Comparison of ENCODE assay signal across 8 mouse cellular contexts in the genomic region with DNA sequence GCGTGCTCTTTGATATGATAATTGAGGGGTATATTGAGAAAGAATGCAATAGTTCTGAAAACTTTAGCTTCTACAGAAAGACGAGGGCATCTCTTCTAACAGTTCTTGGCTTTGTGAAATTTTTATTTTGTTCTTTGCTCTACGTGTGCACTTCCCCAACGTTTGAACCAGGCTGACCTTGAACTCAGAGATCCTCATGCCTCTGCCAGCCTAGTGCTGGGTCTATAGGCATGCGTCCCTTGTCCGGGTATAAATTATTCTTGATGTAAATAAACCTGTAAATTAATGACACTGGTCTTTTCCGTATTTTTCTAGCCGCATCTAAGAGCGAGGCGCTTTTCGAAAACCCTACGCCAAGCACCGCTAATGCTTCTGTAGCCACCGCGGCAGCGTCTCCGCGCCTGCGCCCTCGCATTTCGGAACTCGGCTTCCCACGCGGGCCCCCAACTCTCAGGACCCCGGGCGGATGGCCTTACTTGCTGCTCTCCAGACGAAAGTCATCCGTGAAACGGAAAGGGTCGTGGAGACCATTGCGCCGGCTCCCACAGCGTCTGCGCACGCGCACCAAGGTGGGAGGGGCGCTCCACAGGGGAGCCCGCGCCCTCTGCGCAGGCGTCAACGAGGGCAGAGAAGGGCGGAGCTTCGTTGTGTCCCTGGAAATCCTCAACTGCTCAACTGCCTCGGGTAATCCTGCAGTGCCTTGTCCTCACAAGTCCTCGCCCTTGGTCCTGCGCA. TPM values are rescaled to one million over a fixed set of nuclear protein-coding genes. Genes with fewer than 3 reads are reported as not detected.
A peak's percentile ranks its signal among the peaks of the same experiment; 100 is the strongest.
DNase-seq lines count a peak whose midpoint lies in the region; ATAC-seq lines count a peak whose summit lies in the region.

Gene Sdhaf4 (minus strand): TSS at position 587 of the 735 bp plus-strand sequence.

- peak within 1 kb of the TSS; percentile 77 for H3K4me3 ChIP-seq in heart, embryonic 10.5 days
- H3K4me3 ChIP-seq in kidney, embryonic 15.5 days (replicated peaks), result peak within 1 kb of the TSS; percentile 73

- no peaks in the 10 kb centered on the region for H3K9me3 ChIP-seq in heart, embryonic 10.5 days
- H3K9me3 ChIP-seq in kidney, embryonic 15.5 days (replicated peaks), result no peaks in the 10 kb centered on the region

- ATAC-seq in erythroblast, adult 5-6 weeks (replicated peaks; ENCODE audit: low FRiP score, poor library complexity, severe bottlenecking), result peak; percentile 98
- peak; percentile 99 for ATAC-seq in kidney, embryonic 15.5 days (replicated peaks; ENCODE audit: low FRiP score)
- ATAC-seq in monocyte, adult 5-6 weeks (replicated peaks; ENCODE audit: insufficient number of reproducible peaks, low FRiP score, low TSS enrichment, poor library complexity, severe bottlenecking), result peak; percentile 82

- DNase-seq in B cell, adult 2 months, result peak; percentile 89 to 92
- DNase-seq in brain, adult 2 months (ENCODE audit: low read depth, low spot score), result peak; percentile 95
- peak; percentile 95 for DNase-seq in heart, embryonic 10.5 days (ENCODE audit: low spot score)
- peak; percentile 93 for DNase-seq in liver
- peak; percentile 89 to 96 for DNase-seq in spleen, postnatal 4 days (ENCODE audit: low spot score in 2 of 2)

- H3K4me1 ChIP-seq in heart, embryonic 10.5 days, result peaks cover 4% of the 10 kb centered on the region; the same call in 1 of the 2 replicates
- H3K4me1 ChIP-seq in kidney, embryonic 15.5 days, result peaks cover 5% of the 10 kb centered on the region

- H3K9ac ChIP-seq in kidney, embryonic 15.5 days, result peak within 1 kb of the TSS; percentile 71

- 1% methylated on average over 47 of the region's 47 CpGs for WGBS in heart, embryonic 10.5 days
- 1% methylated on average over 47 of the region's 47 CpGs for WGBS in kidney, embryonic 15.5 days

- peak within 1 kb of the TSS; percentile 61 for H3K4me2 ChIP-seq in kidney, embryonic 15.5 days

- peaks cover 23% of the 10 kb centered on the region for H3K36me3 ChIP-seq in heart, embryonic 10.5 days
- H3K36me3 ChIP-seq in kidney, embryonic 15.5 days, result peaks cover 25% of the 10 kb centered on the region

- H3K27me3 ChIP-seq in heart, embryonic 10.5 days (ENCODE audit: insufficient read depth, poor library complexity, severe bottlenecking), result no peaks in the 10 kb centered on the region
- no peaks in the 10 kb centered on the region for H3K27me3 ChIP-seq in kidney, embryonic 15.5 days

- peak within 1 kb of the TSS; percentile 96 for H3K27ac ChIP-seq in heart, embryonic 10.5 days
- peak within 1 kb of the TSS; percentile 92 for H3K27ac ChIP-seq in kidney, embryonic 15.5 days

RNA-seq across cellular contexts. Expression of gene Sdhaf4, which starts in this region (rescaled TPM):
- 7.5 and 13.8 TPM in 2 replicates for total RNA-seq in erythroblast, adult 5-6 weeks (2015; ENCODE audit: low replicate concordance)
- total RNA-seq in erythroblast, adult 5-6 weeks (2017; ENCODE audit: low replicate concordance), result 6.7 and 8.2 TPM in 2 replicates
- polyA plus RNA-seq in heart, embryonic 10.5 days (2016; fragmentation: Nextera tagmentation; extraction: Ambion mirVana), result 79.6 and 84.0 TPM in 2 replicates
- 66.0 and 77.7 TPM in 2 replicates for polyA plus RNA-seq in kidney, embryonic 15.5 days (2015; fragmentation: Nextera tagmentation; extraction: Ambion mirVana)
- 6.2 to 16.3 TPM (median 10.8 TPM) in 3 replicates for total RNA-seq in monocyte, adult 5-6 weeks (2017)

Comparison
In these comparisons a context has a peak if more than half of its experiments do, and no peak if none do; other contexts are left out.
1. Peak in every context shown above with its lines: DNase-seq, ATAC-seq, H3K4me3 ChIP-seq and H3K27ac ChIP-seq.